Mouse (Mus musculus): ENCODE results near the gene Selenof. TPM values are rescaled to one million over a fixed set of nuclear protein-coding genes. Genes with fewer than 3 reads are reported as not detected.

Selenof gene
- 591 and 595 TPM in 2 replicates for total RNA-seq (2017)

- ATAC-seq (replicated peaks; ENCODE audit: low read depth, poor library complexity, severe bottlenecking): peak; percentile 96
These were observed at the start of gene Selenof, which contains the start of gene Hs2st1 for GRCm38 (mm10) chr3:144570047-144570815. TSS of gene Selenof (plus strand) at chr3:144570304. TSS of gene Hs2st1 (minus strand) at chr3:144570181.

GRCm38 (mm10) chr3:144527918-144528317, 42.2 kb upstream of the Selenof start:
- no peak for ATAC-seq (replicated peaks; ENCODE audit: low read depth, poor library complexity, severe bottlenecking)

GRCm38 (mm10) chr3:144531023-144531422, 39.1 kb upstream of the Selenof start:
- ATAC-seq (replicated peaks; ENCODE audit: low read depth, poor library complexity, severe bottlenecking): peak; percentile 62; the same call in 1 of the 2 replicates

GRCm38 (mm10) chr3:144535056-144535455, 35.0 kb upstream of the Selenof start:
- no peak for ATAC-seq (replicated peaks; ENCODE audit: low read depth, poor library complexity, severe bottlenecking)

- 0 out of 2 replicates have a peak, but pooled peaks have one; percentile 47 for ATAC-seq (replicated peaks; ENCODE audit: low read depth, poor library complexity, severe bottlenecking)
These were observed 32.8 kb upstream of the Selenof start for GRCm38 (mm10) chr3:144537078-144537855.

- ATAC-seq (replicated peaks; ENCODE audit: low read depth, poor library complexity, severe bottlenecking): no peak
These were observed 31.1 kb upstream of the Selenof start for GRCm38 (mm10) chr3:144539051-144539450.

- ATAC-seq (replicated peaks; ENCODE audit: low read depth, poor library complexity, severe bottlenecking): no peak
These were observed 29.3 kb upstream of the Selenof start for GRCm38 (mm10) chr3:144540805-144541204.

- ATAC-seq (replicated peaks; ENCODE audit: low read depth, poor library complexity, severe bottlenecking): no peak
These were observed 28.1 kb upstream of the Selenof start for GRCm38 (mm10) chr3:144541906-144542438.

- no peak for ATAC-seq (replicated peaks; ENCODE audit: low read depth, poor library complexity, severe bottlenecking)
These were observed 25.0 kb upstream of the Selenof start for GRCm38 (mm10) chr3:144545152-144545551.

- ATAC-seq (replicated peaks; ENCODE audit: low read depth, poor library complexity, severe bottlenecking): no peak
These were observed 24.3 kb upstream of the Selenof start for GRCm38 (mm10) chr3:144545832-144546231.

GRCm38 (mm10) chr3:144546490-144546889, 23.6 kb upstream of the Selenof start:
- ATAC-seq (replicated peaks; ENCODE audit: low read depth, poor library complexity, severe bottlenecking): peak; percentile 77

GRCm38 (mm10) chr3:144548186-144548845, 21.8 kb upstream of the Selenof start:
- no peak for ATAC-seq (replicated peaks; ENCODE audit: low read depth, poor library complexity, severe bottlenecking)

- no peak for ATAC-seq (replicated peaks; ENCODE audit: low read depth, poor library complexity, severe bottlenecking)
These were observed 20.1 kb upstream of the Selenof start for GRCm38 (mm10) chr3:144550036-144550435.

- ATAC-seq (replicated peaks; ENCODE audit: low read depth, poor library complexity, severe bottlenecking): no peak
These were observed 19.4 kb upstream of the Selenof start for GRCm38 (mm10) chr3:144550659-144551058.

GRCm38 (mm10) chr3:144551416-144551815, 18.7 kb upstream of the Selenof start:
- peak; percentile 27; the same call in 1 of the 2 replicates for ATAC-seq (replicated peaks; ENCODE audit: low read depth, poor library complexity, severe bottlenecking)

GRCm38 (mm10) chr3:144553942-144554341, 16.2 kb upstream of the Selenof start:
- ATAC-seq (replicated peaks; ENCODE audit: low read depth, poor library complexity, severe bottlenecking): no peak

- no peak for ATAC-seq (replicated peaks; ENCODE audit: low read depth, poor library complexity, severe bottlenecking)
These were observed 15.6 kb upstream of the Selenof start for GRCm38 (mm10) chr3:144554503-144554902.

- ATAC-seq (replicated peaks; ENCODE audit: low read depth, poor library complexity, severe bottlenecking): no peak
These were observed 15.0 kb upstream of the Selenof start for GRCm38 (mm10) chr3:144555144-144555543.

- ATAC-seq (replicated peaks; ENCODE audit: low read depth, poor library complexity, severe bottlenecking): no peak
These were observed 13.3 kb upstream of the Selenof start for GRCm38 (mm10) chr3:144556625-144557324.

- no peak for ATAC-seq (replicated peaks; ENCODE audit: low read depth, poor library complexity, severe bottlenecking)
These were observed 11.8 kb upstream of the Selenof start for GRCm38 (mm10) chr3:144558274-144558673.
